Mouse (Mus musculus): ENCODE measurements around the gene Tmcc2.

DNA sequence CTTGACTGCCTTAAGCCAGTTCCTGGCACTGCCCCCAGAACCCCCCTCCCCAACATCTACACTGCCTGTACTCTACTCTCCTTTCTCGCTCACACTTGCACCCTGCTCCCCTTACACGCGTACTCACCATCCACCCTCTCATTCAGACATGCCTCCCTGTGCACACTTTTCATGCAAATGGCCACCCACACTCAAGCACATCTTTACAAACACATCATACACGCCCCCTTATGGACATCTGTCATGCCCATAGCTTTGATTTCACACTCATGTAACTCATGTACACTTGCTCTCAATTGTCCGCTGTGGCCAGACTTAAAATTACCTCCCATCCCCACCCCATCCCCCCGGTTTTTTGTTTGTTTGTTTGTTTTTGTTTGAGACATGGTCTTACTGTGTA is 83.1 kb downstream of the Tmcc2 start:
- no peak for TF ChIP-seq CTCF (conservative IDR thresholded peaks at IDR 0.05; ENCODE audit: insufficient read depth, insufficient read length, low read depth, low read length)
- no peak for TF ChIP-seq POLR2A (IDR thresholded peaks at IDR 0.05; ENCODE audit: low read depth, low read length)

Measured in kidney, adult 2 months (tissue).